Mouse (Mus musculus): ENCODE results near the gene Rnf11. TPM values are rescaled to one million over a fixed set of nuclear protein-coding genes. Genes with fewer than 3 reads are reported as not detected.
A peak's percentile ranks its signal among the peaks of the same experiment; 100 is the strongest.

Rnf11 gene
- polyA plus RNA-seq, 1 experiment from 2014 or later, result 25.2 TPM

GRCm38 (mm10) chr4:109460421-109461179, 23.9 kb downstream of the Rnf11 start:
- no peak for DNase-seq (ENCODE audit: low spot score)
- no peak overlapping the region for H3K27ac ChIP-seq (ENCODE audit: low read depth, low read length)
- H3K4me2 ChIP-seq, result no peak overlapping the region

GRCm38 (mm10) chr4:109456821-109457220, 27.7 kb downstream of the Rnf11 start:
- ATAC-seq (replicated peaks; ENCODE audit: low FRiP score) (no peak), DNase-seq (ENCODE audit: low spot score) (no peak)
- H3K4me2 ChIP-seq, result no peak overlapping the region
- no peak overlapping the region for H3K9ac ChIP-seq (ENCODE audit: low read depth, low read length)
- no peak overlapping the region for H3K4me3 ChIP-seq (ENCODE audit: low read depth, low read length)
- H3K27me3 ChIP-seq (replicated peaks; ENCODE audit: control insufficient read depth, insufficient read depth, low read length), result no peaks in the 10 kb centered on the region
- 89% methylated on average over 6 of the region's 6 CpGs for WGBS
- H3K4me1 ChIP-seq (replicated peaks; ENCODE audit: control insufficient read depth, insufficient read depth, low read length), result no peaks in the 10 kb centered on the region
- H3K36me3 ChIP-seq (ENCODE audit: control insufficient read depth, insufficient read depth, low read length), result no peaks in the 10 kb centered on the region
- H3K27ac ChIP-seq (ENCODE audit: low read depth, low read length), result no peak overlapping the region
- no peaks in the 10 kb centered on the region for H3K9me3 ChIP-seq (ENCODE audit: control insufficient read depth, low read length)

More at GRCm38 (mm10) chr4:109460421-109461179, 23.9 kb downstream of the Rnf11 start:
- no peak for ATAC-seq (replicated peaks; ENCODE audit: low FRiP score)
- Histone ChIP-seq H3K9me3 (ENCODE audit: control insufficient read depth, low read length) (no peaks in the 10 kb centered on the region), H3K36me3 (ENCODE audit: control insufficient read depth, insufficient read depth, low read length) (no peaks in the 10 kb centered on the region), H3K4me3 (ENCODE audit: low read depth, low read length) (no peak overlapping the region), H3K27me3 (replicated peaks; ENCODE audit: control insufficient read depth, insufficient read depth, low read length) (no peaks in the 10 kb centered on the region), H3K9ac (ENCODE audit: low read depth, low read length) (no peak overlapping the region), H3K4me1 (replicated peaks; ENCODE audit: control insufficient read depth, insufficient read depth, low read length) (no peaks in the 10 kb centered on the region)
- WGBS, result 79% methylated on average over 3 of the region's 3 CpGs

GRCm38 (mm10) chr4:109448531-109448930, 36.0 kb downstream of the Rnf11 start:
- Histone ChIP-seq H3K9me3 (ENCODE audit: control insufficient read depth, low read length) (no peaks in the 10 kb centered on the region), H3K4me1 (replicated peaks; ENCODE audit: control insufficient read depth, insufficient read depth, low read length) (peaks cover 27% of the 10 kb centered on the region), H3K4me3 (ENCODE audit: low read depth, low read length) (no peak overlapping the region), H3K36me3 (ENCODE audit: control insufficient read depth, insufficient read depth, low read length) (no peaks in the 10 kb centered on the region), H3K27ac (ENCODE audit: low read depth, low read length) (no peak overlapping the region), H3K9ac (ENCODE audit: low read depth, low read length) (no peak overlapping the region), H3K27me3 (replicated peaks; ENCODE audit: control insufficient read depth, insufficient read depth, low read length) (no peaks in the 10 kb centered on the region), H3K4me2 (no peak overlapping the region)
- no peak for ATAC-seq (replicated peaks; ENCODE audit: low FRiP score)
- no peak for DNase-seq (ENCODE audit: low spot score)
- whole genome bisulfite sequencing, result 95% methylated on average over 2 of the region's 2 CpGs

- Histone ChIP-seq H3K27ac (ENCODE audit: low read depth, low read length) (peak overlapping the region; percentile 26; the same call in 1 of the 2 replicates), H3K9me3 (ENCODE audit: control insufficient read depth, low read length) (no peaks in the 10 kb centered on the region), H3K9ac (ENCODE audit: low read depth, low read length) (no peak overlapping the region), H3K4me1 (replicated peaks; ENCODE audit: control insufficient read depth, insufficient read depth, low read length) (peaks cover 40% of the 10 kb centered on the region), H3K4me2 (peak overlapping the region; percentile 44), H3K4me3 (ENCODE audit: low read depth, low read length) (no peak overlapping the region), H3K36me3 (ENCODE audit: control insufficient read depth, insufficient read depth, low read length) (no peaks in the 10 kb centered on the region), H3K27me3 (replicated peaks; ENCODE audit: control insufficient read depth, insufficient read depth, low read length) (no peaks in the 10 kb centered on the region)
- 37% methylated on average over 1 of the region's 1 CpGs for WGBS
- peak; percentile 52 for ATAC-seq (replicated peaks; ENCODE audit: low FRiP score)
- DNase-seq (ENCODE audit: low spot score), result no peak
Observed at GRCm38 (mm10) chr4:109445956-109446355, 38.6 kb downstream of the Rnf11 start.

- H3K4me2 ChIP-seq, result peak overlapping the region; percentile 44
- H3K4me3 ChIP-seq (ENCODE audit: low read depth, low read length), result no peak overlapping the region
- WGBS, result 24% methylated on average over 2 of the region's 2 CpGs
Observed at GRCm38 (mm10) chr4:109445397-109445796, 39.1 kb downstream of the Rnf11 start.

GRCm38 (mm10) chr4:109444951-109445350, 39.6 kb downstream of the Rnf11 start:
- Histone ChIP-seq H3K9ac (ENCODE audit: low read depth, low read length) (peak overlapping the region; percentile 17; the same call in 1 of the 2 replicates), H3K27me3 (replicated peaks; ENCODE audit: control insufficient read depth, insufficient read depth, low read length) (no peaks in the 10 kb centered on the region), H3K4me2 (peak overlapping the region; percentile 44), H3K4me3 (ENCODE audit: low read depth, low read length) (no peak overlapping the region), H3K36me3 (ENCODE audit: control insufficient read depth, insufficient read depth, low read length) (no peaks in the 10 kb centered on the region), H3K4me1 (replicated peaks; ENCODE audit: control insufficient read depth, insufficient read depth, low read length) (peaks cover 46% of the 10 kb centered on the region), H3K27ac (ENCODE audit: low read depth, low read length) (peak overlapping the region; percentile 55; the same call in 1 of the 2 replicates), H3K9me3 (ENCODE audit: control insufficient read depth, low read length) (no peaks in the 10 kb centered on the region)
- ATAC-seq (replicated peaks; ENCODE audit: low FRiP score) (peak; percentile 76), DNase-seq (ENCODE audit: low spot score) (no peak)
- WGBS, result 66% methylated on average over 2 of the region's 2 CpGs

More at GRCm38 (mm10) chr4:109445397-109445796, 39.1 kb downstream of the Rnf11 start:
- H3K36me3 ChIP-seq (ENCODE audit: control insufficient read depth, insufficient read depth, low read length), result no peaks in the 10 kb centered on the region
- no peaks in the 10 kb centered on the region for H3K9me3 ChIP-seq (ENCODE audit: control insufficient read depth, low read length)
- no peak for DNase-seq (ENCODE audit: low spot score)
- H3K27me3 ChIP-seq (replicated peaks; ENCODE audit: control insufficient read depth, insufficient read depth, low read length), result no peaks in the 10 kb centered on the region
- peaks cover 43% of the 10 kb centered on the region for H3K4me1 ChIP-seq (replicated peaks; ENCODE audit: control insufficient read depth, insufficient read depth, low read length)
- H3K9ac ChIP-seq (ENCODE audit: low read depth, low read length), result peak overlapping the region; percentile 17; the same call in 1 of the 2 replicates
- H3K27ac ChIP-seq (ENCODE audit: low read depth, low read length), result peak overlapping the region; percentile 55; the same call in 1 of the 2 replicates
- peak; percentile 98 for ATAC-seq (replicated peaks; ENCODE audit: low FRiP score)

GRCm38 (mm10) chr4:109444471-109444870, 40.1 kb downstream of the Rnf11 start:
- H3K27ac ChIP-seq (ENCODE audit: low read depth, low read length), result no peak overlapping the region
- ATAC-seq (replicated peaks; ENCODE audit: low FRiP score), result no peak
- no peaks in the 10 kb centered on the region for H3K27me3 ChIP-seq (replicated peaks; ENCODE audit: control insufficient read depth, insufficient read depth, low read length)
- no peak overlapping the region for H3K4me3 ChIP-seq (ENCODE audit: low read depth, low read length)
- H3K9ac ChIP-seq (ENCODE audit: low read depth, low read length), result no peak overlapping the region
- no peak overlapping the region for H3K4me2 ChIP-seq
- peaks cover 50% of the 10 kb centered on the region for H3K4me1 ChIP-seq (replicated peaks; ENCODE audit: control insufficient read depth, insufficient read depth, low read length)
- no peaks in the 10 kb centered on the region for H3K36me3 ChIP-seq (ENCODE audit: control insufficient read depth, insufficient read depth, low read length)
- H3K9me3 ChIP-seq (ENCODE audit: control insufficient read depth, low read length), result no peaks in the 10 kb centered on the region
- WGBS, result 84% methylated on average over 6 of the region's 6 CpGs
- no peak for DNase-seq (ENCODE audit: low spot score)

- DNase-seq (ENCODE audit: low spot score), result no peak
- H3K9ac ChIP-seq (ENCODE audit: low read depth, low read length), result no peak overlapping the region
Observed at GRCm38 (mm10) chr4:109442649-109443048, 41.9 kb downstream of the Rnf11 start.

GRCm38 (mm10) chr4:109442126-109442525, 42.4 kb downstream of the Rnf11 start:
- DNase-seq (ENCODE audit: low spot score) (no peak), ATAC-seq (replicated peaks; ENCODE audit: low FRiP score) (no peak)
- H3K9me3 ChIP-seq (ENCODE audit: control insufficient read depth, low read length), result no peaks in the 10 kb centered on the region
- H3K9ac ChIP-seq (ENCODE audit: low read depth, low read length), result no peak overlapping the region
- no peak overlapping the region for H3K27ac ChIP-seq (ENCODE audit: low read depth, low read length)
- 87% methylated on average over 7 of the region's 7 CpGs for WGBS
- no peaks in the 10 kb centered on the region for H3K36me3 ChIP-seq (ENCODE audit: control insufficient read depth, insufficient read depth, low read length)
- peaks cover 65% of the 10 kb centered on the region for H3K4me1 ChIP-seq (replicated peaks; ENCODE audit: control insufficient read depth, insufficient read depth, low read length)
- H3K4me3 ChIP-seq (ENCODE audit: low read depth, low read length), result no peak overlapping the region
- H3K27me3 ChIP-seq (replicated peaks; ENCODE audit: control insufficient read depth, insufficient read depth, low read length), result no peaks in the 10 kb centered on the region
- no peak overlapping the region for H3K4me2 ChIP-seq

More at GRCm38 (mm10) chr4:109442649-109443048, 41.9 kb downstream of the Rnf11 start:
- no peak for ATAC-seq (replicated peaks; ENCODE audit: low FRiP score)
- no peaks in the 10 kb centered on the region for H3K36me3 ChIP-seq (ENCODE audit: control insufficient read depth, insufficient read depth, low read length)
- no peaks in the 10 kb centered on the region for H3K9me3 ChIP-seq (ENCODE audit: control insufficient read depth, low read length)
- H3K27me3 ChIP-seq (replicated peaks; ENCODE audit: control insufficient read depth, insufficient read depth, low read length), result no peaks in the 10 kb centered on the region
- 75% methylated on average over 4 of the region's 4 CpGs for WGBS
- no peak overlapping the region for H3K4me3 ChIP-seq (ENCODE audit: low read depth, low read length)
- no peak overlapping the region for H3K4me2 ChIP-seq
- no peak overlapping the region for H3K27ac ChIP-seq (ENCODE audit: low read depth, low read length)
- H3K4me1 ChIP-seq (replicated peaks; ENCODE audit: control insufficient read depth, insufficient read depth, low read length), result peaks cover 65% of the 10 kb centered on the region

Data from liver, embryonic 11.5 days (tissue).